Mouse (Mus musculus) ES-E14 (cell line): ENCODE measurements at regions not wholly inside any gene's neighbourhood (a gene's known extent, or its start where the extent isn't known, plus 50 kb on each side); places are given as distances from the start of the nearest gene placed in this dataset.

ENCODE experiments used
- CHD2 ChIP-seq: IDR thresholded peaks from 2 replicates; pipeline ENCODE4 v1.6.1; 2014; ENCODE audit warnings: mild to moderate bottlenecking, low read depth, low read length, inconsistent platforms
- HCFC1 ChIP-seq: IDR thresholded peaks from 2 replicates; pipeline ENCODE4 v1.6.1; 2012; ENCODE audit warnings: low read length, inconsistent platforms, borderline replicate concordance; ENCODE audit not compliant: insufficient read depth
- MAFK ChIP-seq: IDR thresholded peaks from 2 replicates; pipeline ENCODE4 v1.6.1; 2014; ENCODE audit warnings: mild to moderate bottlenecking, low read depth, low read length, inconsistent platforms; ENCODE audit not compliant: insufficient read depth
- ZC3H11A ChIP-seq: IDR thresholded peaks from 2 replicates; pipeline ENCODE4 v1.6.1; 2012; ENCODE audit warnings: low read depth, mild to moderate bottlenecking, inconsistent platforms, low read length, borderline replicate concordance

DNA sequence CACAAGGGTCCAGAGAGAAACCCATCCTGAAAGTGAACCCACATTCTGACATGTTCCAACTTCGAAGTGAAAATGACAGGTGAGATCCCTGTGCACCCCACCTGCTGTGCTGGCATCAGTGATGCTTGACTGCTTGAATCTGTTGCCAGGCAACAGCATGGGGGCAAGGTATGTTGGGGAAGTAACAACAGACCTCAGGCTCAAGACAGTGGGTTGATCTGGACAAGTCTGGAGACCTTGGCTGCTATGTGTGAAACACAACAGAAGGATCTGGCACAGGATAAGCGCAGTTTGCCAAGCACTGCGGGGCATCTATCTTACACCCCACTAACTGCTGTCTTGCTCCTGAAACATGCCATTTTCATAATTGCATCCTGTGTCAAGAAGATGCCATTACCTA, 54.3 kb upstream of the Kcnj15 start:
- TF ChIP-seq HCFC1 = no peak
- no peak for TF ChIP-seq ZC3H11A
- TF ChIP-seq CHD2 = no peak
- TF ChIP-seq MAFK = no peak
